In the genomic region with DNA sequence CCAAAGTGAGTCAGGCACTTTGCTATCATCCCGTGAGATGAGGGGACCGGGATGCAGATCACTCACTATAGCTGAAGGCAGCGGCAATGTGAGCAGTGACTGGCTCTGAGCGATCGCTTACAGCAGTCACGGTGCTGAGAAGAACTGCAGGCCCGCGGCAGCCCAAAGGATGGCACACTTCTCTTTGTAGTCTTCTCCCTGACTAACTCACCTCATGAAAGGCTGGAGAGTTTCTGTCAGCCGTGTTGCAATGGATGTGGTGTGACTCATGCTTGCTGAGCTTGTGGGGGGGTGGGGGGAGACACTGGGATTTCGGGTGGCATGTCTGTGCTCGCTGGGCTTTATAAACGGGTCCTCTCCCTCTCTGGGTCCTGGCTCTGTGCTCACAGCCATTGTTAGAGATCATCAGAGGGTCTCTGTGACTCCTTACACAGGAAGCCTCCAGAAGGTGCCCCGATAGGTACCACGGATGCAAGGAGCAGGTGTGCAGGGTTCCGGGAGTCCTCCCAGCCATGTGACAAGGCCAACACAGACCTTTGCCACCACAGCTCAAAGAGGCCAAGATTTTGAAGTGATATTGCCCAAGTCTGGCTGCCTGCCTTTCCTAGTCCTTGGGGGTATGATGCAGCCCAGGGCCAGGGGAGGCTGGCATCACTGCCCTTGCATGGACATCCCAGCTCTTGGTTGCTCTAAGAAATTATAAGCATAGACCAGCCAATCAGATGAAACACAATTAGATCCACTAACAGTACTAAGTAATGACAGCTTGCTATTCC, we compare ENCODE assay signal across 24 mouse cellular contexts. TPM values are rescaled to one million over a fixed set of nuclear protein-coding genes. Genes with fewer than 3 reads are reported as not detected.
A peak's percentile ranks its signal among the peaks of the same experiment; 100 is the strongest.
DNase-seq lines count a peak whose midpoint lies in the region; ATAC-seq and TF ChIP-seq lines count a peak whose summit lies in the region.
"Had no signal": no experiment of that assay in that cellular context is flagged by ENCODE, and none has a peak within 500 bp of the region (broad histone marks: within the 10 kb centered on the region; RNA-seq: fewer than 3 reads in every experiment).

No protein-coding gene starts in this region.

- WGBS in hindbrain, postnatal 0 days: 63% methylated on average over 15 of the region's 15 CpGs
- WGBS in hindbrain, embryonic 13.5 days: 65% methylated on average over 15 of the region's 15 CpGs
- WGBS in stomach, embryonic 16.5 days: 54% methylated on average over 15 of the region's 15 CpGs
- 64% methylated on average over 15 of the region's 15 CpGs for WGBS in kidney, embryonic 14.5 days

- H3K36me3 ChIP-seq in hindbrain, postnatal 0 days (ENCODE audit: insufficient read depth, low read length): no peaks in the 10 kb centered on the region
- no peaks in the 10 kb centered on the region for H3K36me3 ChIP-seq in hindbrain, embryonic 13.5 days
- H3K36me3 ChIP-seq in stomach, embryonic 16.5 days (ENCODE audit: control insufficient read depth, insufficient read depth, low read length): no peaks in the 10 kb centered on the region
- H3K36me3 ChIP-seq in kidney, embryonic 14.5 days (ENCODE audit: control insufficient read depth, insufficient read depth, low read length): no peaks in the 10 kb centered on the region
- H3K36me3 ChIP-seq: limb, embryonic 10.5 days; lung, embryonic 15.5 days; neural tube, embryonic 15.5 days had no signal

- ATAC-seq in hindbrain, postnatal 0 days: no peak
- no peak for ATAC-seq in hindbrain, embryonic 13.5 days (ENCODE audit: low FRiP score)
- ATAC-seq in stomach, embryonic 16.5 days (ENCODE audit: insufficient read depth, low FRiP score): no peak
- no peak for ATAC-seq in kidney, embryonic 14.5 days (ENCODE audit: low FRiP score, low TSS enrichment)
- ATAC-seq: forebrain, embryonic 16.5 days had no signal

- no peak overlapping the region for H3K9ac ChIP-seq in hindbrain, postnatal 0 days (replicated peaks; ENCODE audit: low read length)
- H3K9ac ChIP-seq in hindbrain, embryonic 13.5 days: no peak overlapping the region
- H3K9ac ChIP-seq in stomach, embryonic 16.5 days (ENCODE audit: low read length): no peak overlapping the region
- no peak overlapping the region for H3K9ac ChIP-seq in kidney, embryonic 14.5 days (ENCODE audit: low read depth, low read length)
- H3K9ac ChIP-seq: hindbrain, embryonic 14.5 days; lung, embryonic 15.5 days; neural tube, embryonic 15.5 days had no signal

- no peak overlapping the region for H3K4me3 ChIP-seq in hindbrain, postnatal 0 days (ENCODE audit: low read length)
- H3K4me3 ChIP-seq in hindbrain, embryonic 13.5 days: no peak overlapping the region
- no peak overlapping the region for H3K4me3 ChIP-seq in stomach, embryonic 16.5 days (replicated peaks; ENCODE audit: low read length)
- H3K4me3 ChIP-seq in kidney, embryonic 14.5 days (ENCODE audit: low read length): no peak overlapping the region
- H3K4me3 ChIP-seq: limb, embryonic 10.5 days; lung, embryonic 15.5 days; neural tube, embryonic 15.5 days had no signal

- peak; percentile 40 to 72 for DNase-seq in adrenal gland, adult (ENCODE audit: inconsistent age in 2 of 2, low spot score in 1 of 2)
- no peak for DNase-seq in adrenal gland, postnatal 4 days (ENCODE audit: low spot score in 2 of 2)
- peak; percentile 17 for DNase-seq in hindbrain, postnatal 0 days (ENCODE audit: low spot score)
- peak; percentile 16 for DNase-seq in thymus, postnatal 4 days
- no peak for DNase-seq in thymus, postnatal 0 days (ENCODE audit: low spot score)
- DNase-seq: cerebellum, adult 11 months; cerebellum, postnatal 14 days; gastrocnemius, postnatal 14 days; heart, postnatal 14 days; kidney, adult 11 months; kidney, postnatal 25 days had no signal

- H3K4me2 ChIP-seq in hindbrain, postnatal 0 days (ENCODE audit: low read depth, low read length): no peak overlapping the region
- no peak overlapping the region for H3K4me2 ChIP-seq in hindbrain, embryonic 13.5 days
- H3K4me2 ChIP-seq in stomach, embryonic 16.5 days (ENCODE audit: low read depth, low read length): no peak overlapping the region
- no peak overlapping the region for H3K4me2 ChIP-seq in kidney, embryonic 14.5 days (replicated peaks; ENCODE audit: low read depth, low read length)
- H3K4me2 ChIP-seq: hindbrain, embryonic 14.5 days; liver, embryonic 11.5 days; lung, embryonic 15.5 days; midbrain, embryonic 11.5 days; neural tube, embryonic 15.5 days had no signal

- no peak overlapping the region for H3K27ac ChIP-seq in hindbrain, postnatal 0 days
- no peak overlapping the region for H3K27ac ChIP-seq in hindbrain, embryonic 13.5 days
- H3K27ac ChIP-seq in stomach, embryonic 16.5 days (ENCODE audit: low read length): peak overlapping the region; percentile 83
- H3K27ac ChIP-seq in kidney, embryonic 14.5 days (ENCODE audit: low read depth, low read length): no peak overlapping the region
- H3K27ac ChIP-seq: hindbrain, embryonic 14.5 days; limb, embryonic 10.5 days; lung, embryonic 15.5 days; macrophage; neural tube, embryonic 15.5 days had no signal

- peaks cover 8% of the 10 kb centered on the region for H3K27me3 ChIP-seq in hindbrain, postnatal 0 days (ENCODE audit: insufficient read depth, low read length)
- H3K27me3 ChIP-seq in hindbrain, embryonic 13.5 days: peaks cover 53% of the 10 kb centered on the region
- peaks cover 11% of the 10 kb centered on the region; the same call in 1 of the 2 replicates for H3K27me3 ChIP-seq in stomach, embryonic 16.5 days (ENCODE audit: control insufficient read depth, insufficient read depth, low read length)
- H3K27me3 ChIP-seq in kidney, embryonic 14.5 days (ENCODE audit: control insufficient read depth, insufficient read depth, low read length): peaks cover 34% of the 10 kb centered on the region

- H3K4me1 ChIP-seq in hindbrain, postnatal 0 days (ENCODE audit: insufficient read depth, low read length): no peaks in the 10 kb centered on the region
- H3K4me1 ChIP-seq in hindbrain, embryonic 13.5 days (replicated peaks): peaks cover 33% of the 10 kb centered on the region
- peaks cover 9% of the 10 kb centered on the region; the same call in 1 of the 2 replicates for H3K4me1 ChIP-seq in stomach, embryonic 16.5 days (ENCODE audit: control insufficient read depth, insufficient read depth, low read length)
- peaks cover 8% of the 10 kb centered on the region; the same call in 1 of the 2 replicates for H3K4me1 ChIP-seq in kidney, embryonic 14.5 days (ENCODE audit: control insufficient read depth, insufficient read depth, low read length)

- no peak for TF ChIP-seq CTCF in hindbrain, postnatal 0 days (IDR thresholded peaks at IDR 0.05; ENCODE audit: low read depth)

- H3K9me3 ChIP-seq in hindbrain, postnatal 0 days (ENCODE audit: low read length): no peaks in the 10 kb centered on the region
- no peaks in the 10 kb centered on the region for H3K9me3 ChIP-seq in hindbrain, embryonic 13.5 days
- H3K9me3 ChIP-seq in stomach, embryonic 16.5 days (replicated peaks; ENCODE audit: control insufficient read depth, low read length): no peaks in the 10 kb centered on the region
- H3K9me3 ChIP-seq in kidney, embryonic 14.5 days (ENCODE audit: control insufficient read depth, low read length): no peaks in the 10 kb centered on the region
- H3K9me3 ChIP-seq: limb, embryonic 10.5 days; lung, embryonic 15.5 days; neural tube, embryonic 15.5 days had no signal

RNA-seq across cellular contexts. Expression of a gene that starts 2.1 kb away (rescaled TPM):
- under 1 TPM; 0.14 to 0.22 TPM for total RNA-seq in adrenal gland, postnatal 4 days (2021)
- 1.7 and 2.5 TPM in 2 replicates for total RNA-seq in hindbrain, postnatal 0 days (2014; rRNA removed)
- 1.7 and 1.8 TPM in 2 replicates for polyA plus RNA-seq in hindbrain, postnatal 0 days (2015; fragmentation: Nextera tagmentation; extraction: Ambion mirVana)
- 0.90 and 0.93 TPM in 2 replicates for polyA plus RNA-seq in hindbrain, embryonic 13.5 days (2015; fragmentation: Nextera tagmentation; extraction: Ambion mirVana)
- 0.78 and 1.2 TPM in 2 replicates for polyA plus RNA-seq in thymus, postnatal 0 days (2015; fragmentation: Nextera tagmentation; extraction: Ambion mirVana)
- 54.1 and 74.1 TPM in 2 replicates for polyA plus RNA-seq in stomach, embryonic 16.5 days (2015; fragmentation: Nextera tagmentation; extraction: Ambion mirVana)
- polyA plus RNA-seq in kidney, embryonic 14.5 days (2014; fragmentation: Nextera tagmentation; extraction: Ambion mirVana): 1.4 and 2.3 TPM in 2 replicates
- total RNA-seq: CH12.LX; heart, adult 8-10 months; heart, postnatal 14 days had no signal
- polyA plus RNA-seq: macrophage had no signal

Comparison
In these comparisons a context has a peak if more than half of its experiments do, and no peak if none do; other contexts are left out.
1. DNase-seq: peak in adrenal gland, adult (2 of 2), hindbrain, postnatal 0 days (single experiment) and thymus, postnatal 4 days (single experiment); none in adrenal gland, postnatal 4 days (0 of 2) and thymus, postnatal 0 days (single experiment).
2. RNA of a gene that starts 2.1 kb away (polyA plus RNA-seq): 54.1 to 74.1 TPM in stomach, embryonic 16.5 days; 1.4 to 2.3 TPM in kidney, embryonic 14.5 days, 1.7 to 1.8 TPM in hindbrain, postnatal 0 days, 0.78 to 1.2 TPM in thymus, postnatal 0 days and 0.90 to 0.93 TPM in hindbrain, embryonic 13.5 days; every median in the first group is over 10 times any median in the second.